In the genomic region with DNA sequence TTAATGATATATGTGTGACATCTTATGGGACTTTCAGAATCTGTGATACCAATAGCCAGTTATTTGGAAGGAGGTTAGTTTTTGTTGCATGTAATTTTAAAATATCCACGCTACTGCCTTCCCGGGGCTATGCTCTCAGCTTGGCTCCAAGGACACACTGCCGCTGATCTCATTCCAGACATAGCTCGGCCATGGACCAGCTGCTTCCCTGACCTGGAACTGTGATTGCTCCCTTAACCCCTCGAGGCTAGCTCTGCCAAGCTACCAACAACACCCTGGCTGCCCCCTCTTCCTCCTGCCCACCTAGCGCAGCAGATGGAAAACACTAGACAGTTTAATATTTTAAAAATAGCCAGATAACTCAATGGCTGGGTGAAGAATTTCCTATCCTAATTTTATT, we compare ENCODE assay signal across 15 mouse cellular contexts.
DNase-seq lines count a peak whose midpoint lies in the region; ATAC-seq lines count a peak whose summit lies in the region.
"Had no signal": no experiment of that assay in that cellular context is flagged by ENCODE, and none has a peak within 500 bp of the region (broad histone marks: within the 10 kb centered on the region; RNA-seq: fewer than 3 reads in every experiment).

No protein-coding gene starts in this region.

- no peak for ATAC-seq in lung, embryonic 15.5 days (ENCODE audit: borderline replicate concordance, extremely low read depth, low FRiP score, low TSS enrichment)
- ATAC-seq in heart, embryonic 11.5 days (replicated peaks; ENCODE audit: insufficient number of reproducible peaks, low FRiP score, low TSS enrichment) = no peak
- ATAC-seq: intestine, embryonic 16.5 days; midbrain, embryonic 15.5 days had no signal

- peak overlapping the region; percentile 20; the same call in 1 of the 2 replicates for H3K4me2 ChIP-seq in lung, embryonic 15.5 days
- H3K4me2 ChIP-seq in heart, embryonic 11.5 days = no peak overlapping the region
- H3K4me2 ChIP-seq: hindbrain, embryonic 13.5 days; kidney, embryonic 15.5 days; limb, embryonic 12.5 days; midbrain, embryonic 15.5 days had no signal

- H3K4me3 ChIP-seq in lung, embryonic 15.5 days = no peak overlapping the region
- no peak overlapping the region for H3K4me3 ChIP-seq in heart, embryonic 11.5 days (ENCODE audit: low read depth, low read length)
- no peak overlapping the region for H3K4me3 ChIP-seq in forebrain, embryonic 10.5 days
- H3K4me3 ChIP-seq: heart, adult 2 months; hindbrain, embryonic 13.5 days; kidney, embryonic 15.5 days; limb, embryonic 12.5 days; midbrain, embryonic 15.5 days had no signal

- no peaks in the 10 kb centered on the region for H3K9me3 ChIP-seq in lung, embryonic 15.5 days
- no peaks in the 10 kb centered on the region for H3K9me3 ChIP-seq in heart, embryonic 11.5 days (replicated peaks; ENCODE audit: control insufficient read depth, low read length)
- no peaks in the 10 kb centered on the region for H3K9me3 ChIP-seq in forebrain, embryonic 10.5 days
- H3K9me3 ChIP-seq: hindbrain, embryonic 13.5 days; kidney, embryonic 15.5 days; limb, embryonic 12.5 days; midbrain, embryonic 15.5 days had no signal

- H3K36me3 ChIP-seq in lung, embryonic 15.5 days = no peaks in the 10 kb centered on the region
- H3K36me3 ChIP-seq in heart, embryonic 11.5 days (ENCODE audit: control insufficient read depth, insufficient read depth, low read length) = no peaks in the 10 kb centered on the region
- no peaks in the 10 kb centered on the region for H3K36me3 ChIP-seq in forebrain, embryonic 10.5 days (replicated peaks)
- H3K36me3 ChIP-seq: hindbrain, embryonic 13.5 days; kidney, embryonic 15.5 days; limb, embryonic 12.5 days; midbrain, embryonic 15.5 days had no signal

- H3K9ac ChIP-seq in lung, embryonic 15.5 days = no peak overlapping the region
- no peak overlapping the region for H3K9ac ChIP-seq in heart, embryonic 11.5 days (ENCODE audit: low read depth, low read length)
- H3K9ac ChIP-seq: hindbrain, embryonic 13.5 days; kidney, embryonic 15.5 days; limb, embryonic 12.5 days; liver, embryonic 14.5 days; midbrain, embryonic 15.5 days had no signal

- no peaks in the 10 kb centered on the region for H3K4me1 ChIP-seq in lung, embryonic 15.5 days
- H3K4me1 ChIP-seq in heart, embryonic 11.5 days (ENCODE audit: control insufficient read depth, insufficient read depth, low read length) = no peaks in the 10 kb centered on the region
- H3K4me1 ChIP-seq in forebrain, embryonic 10.5 days = no peaks in the 10 kb centered on the region
- H3K4me1 ChIP-seq: hindbrain, embryonic 13.5 days; kidney, embryonic 15.5 days; limb, embryonic 12.5 days; midbrain, embryonic 15.5 days had no signal

- H3K27me3 ChIP-seq in lung, embryonic 15.5 days = no peaks in the 10 kb centered on the region
- H3K27me3 ChIP-seq in heart, embryonic 11.5 days (ENCODE audit: control insufficient read depth, insufficient read depth, low read length) = no peaks in the 10 kb centered on the region
- H3K27me3 ChIP-seq in forebrain, embryonic 10.5 days (ENCODE audit: poor library complexity, severe bottlenecking) = no peaks in the 10 kb centered on the region
- H3K27me3 ChIP-seq: hindbrain, embryonic 13.5 days; kidney, embryonic 15.5 days; limb, embryonic 12.5 days; midbrain, embryonic 15.5 days had no signal

- H3K27ac ChIP-seq in lung, embryonic 15.5 days = no peak overlapping the region
- no peak overlapping the region for H3K27ac ChIP-seq in heart, embryonic 11.5 days (ENCODE audit: low read depth, low read length)
- H3K27ac ChIP-seq in forebrain, embryonic 10.5 days = no peak overlapping the region
- H3K27ac ChIP-seq: heart, adult 2 months; hindbrain, embryonic 13.5 days; kidney, embryonic 15.5 days; limb, embryonic 12.5 days; liver, embryonic 14.5 days; midbrain, embryonic 15.5 days had no signal

- no peak for DNase-seq in lung, adult 18-20 months
- peak; percentile 11 for DNase-seq in adrenal gland, adult 8-10 months
- peak; percentile 11 to 28 for DNase-seq in adrenal gland, postnatal 36 days
- DNase-seq in cerebellum, adult 9-11 months = peak; percentile 28
- DNase-seq in forebrain, embryonic 10.5 days (ENCODE audit: extremely low spot score, low spot score) = no peak
- DNase-seq: heart, adult 2 months; right cerebral cortex, postnatal 25 days had no signal

- WGBS in lung, embryonic 15.5 days = 56% methylated on average over 6 of the region's 6 CpGs
- 55% methylated on average over 6 of the region's 6 CpGs for WGBS in heart, embryonic 11.5 days (ENCODE audit: insufficient replicate concordance)
- WGBS in forebrain, embryonic 10.5 days = 85% methylated on average over 6 of the region's 6 CpGs

Comparison
In these comparisons a context has a peak if more than half of its experiments do, and no peak if none do; other contexts are left out.
1. DNase-seq: peak in adrenal gland, adult 8-10 months (single experiment), adrenal gland, postnatal 36 days (2 of 2) and cerebellum, adult 9-11 months (single experiment); none in lung, adult 18-20 months (0 of 2) and forebrain, embryonic 10.5 days (single experiment).